Mouse (Mus musculus) c-Kit-positive CD71-positive TER-119-positive erythroid progenitor cells, embryonic 14.5 days (primary cell): ENCODE measurements around the gene Mdp1.

Experiments used
- DNase-seq: peaks from one replicate; pipeline ENCODE4 v3.0.0-alpha.2; 2013; ENCODE audit warnings: low spot score

Mdp1 gene

GRCm38 (mm10) chr14:55643060-55643907 lies 17.0 kb downstream of the Mdp1 start, which contains the start of gene Tm9sf1:
Gene Tm9sf1 (minus strand): TSS chr14:55643806.
- peak; percentile 75 for DNase-seq

GRCm38 (mm10) chr14:55642679-55643059 lies 17.6 kb downstream of the Mdp1 start:
- DNase-seq, result no peak

DNA sequence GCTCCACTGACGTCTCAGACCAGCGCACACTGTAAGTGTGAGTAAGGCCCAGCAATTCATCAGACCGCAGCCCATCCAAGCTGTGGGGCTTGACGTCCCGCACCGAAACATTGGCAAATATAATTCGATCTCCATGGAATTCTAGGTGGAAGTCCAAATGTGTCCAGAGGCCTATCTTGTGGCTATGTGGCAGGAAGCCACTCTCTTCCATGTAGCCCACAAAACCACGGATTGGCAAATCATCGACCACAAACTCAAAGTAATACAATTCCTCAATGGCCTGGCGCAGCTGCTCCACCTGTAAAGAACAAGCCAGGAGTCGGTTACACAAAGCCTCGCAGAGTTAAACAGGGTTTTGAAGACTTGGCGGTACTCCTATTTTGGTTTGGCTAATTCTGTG lies 19.0 kb downstream of the Mdp1 start:
- no peak for DNase-seq

GRCm38 (mm10) chr14:55640816-55641215 lies 19.5 kb downstream of the Mdp1 start:
- no peak for DNase-seq

DNA sequence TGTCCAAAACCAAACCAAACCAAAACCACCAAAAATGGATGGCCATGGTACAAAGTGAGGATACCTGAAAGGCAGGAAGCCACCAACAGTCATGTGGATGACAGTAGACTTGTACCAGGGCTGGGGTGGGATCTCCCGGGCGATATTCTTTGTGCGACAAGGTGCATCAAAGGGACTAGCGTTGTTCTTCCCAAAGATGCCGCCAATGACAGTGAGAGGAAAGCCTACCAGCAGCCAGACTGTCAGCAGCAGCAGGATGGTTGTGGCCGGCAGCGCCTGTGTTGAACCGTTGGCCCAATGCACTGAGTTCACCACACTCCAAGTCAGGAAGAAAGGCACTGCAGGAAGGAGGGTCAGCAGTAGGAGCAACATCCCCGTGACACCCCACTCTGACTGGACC lies 22.5 kb downstream of the Mdp1 start, which contains the start of gene Gm49378:
Gm49378 (minus strand) TSS at position 101 of the 400 bp plus-strand sequence.
- DNase-seq, result no peak

DNA sequence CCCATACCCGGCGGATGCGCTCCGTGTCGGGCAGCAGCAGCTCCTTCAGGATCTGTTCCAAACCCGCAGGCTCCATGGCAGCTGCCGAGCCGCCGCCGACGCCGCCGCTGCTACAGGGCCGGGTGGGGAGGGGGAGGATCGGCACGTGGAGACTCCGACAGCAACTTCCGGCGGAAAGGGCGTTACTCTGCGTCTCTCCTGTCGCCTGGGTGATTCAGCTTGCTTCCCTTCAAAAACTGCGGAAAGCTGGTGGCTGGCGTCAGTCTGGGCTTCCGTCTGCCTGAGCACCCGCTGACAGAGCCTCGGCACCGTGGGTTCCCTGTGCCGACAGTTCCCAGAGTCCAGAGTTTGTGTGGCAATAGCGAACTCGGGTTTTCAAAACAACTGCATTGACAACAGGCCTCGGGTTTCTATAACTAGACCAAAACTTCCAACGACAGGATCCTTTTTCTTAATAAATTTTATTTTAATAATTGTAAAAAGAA lies 24.7 kb downstream of the Mdp1 start, which contains the start of gene Ipo4:
Ipo4 (minus strand) TSS at position 435 of the 485 bp plus-strand sequence.
- peak; percentile 76 for DNase-seq

DNA sequence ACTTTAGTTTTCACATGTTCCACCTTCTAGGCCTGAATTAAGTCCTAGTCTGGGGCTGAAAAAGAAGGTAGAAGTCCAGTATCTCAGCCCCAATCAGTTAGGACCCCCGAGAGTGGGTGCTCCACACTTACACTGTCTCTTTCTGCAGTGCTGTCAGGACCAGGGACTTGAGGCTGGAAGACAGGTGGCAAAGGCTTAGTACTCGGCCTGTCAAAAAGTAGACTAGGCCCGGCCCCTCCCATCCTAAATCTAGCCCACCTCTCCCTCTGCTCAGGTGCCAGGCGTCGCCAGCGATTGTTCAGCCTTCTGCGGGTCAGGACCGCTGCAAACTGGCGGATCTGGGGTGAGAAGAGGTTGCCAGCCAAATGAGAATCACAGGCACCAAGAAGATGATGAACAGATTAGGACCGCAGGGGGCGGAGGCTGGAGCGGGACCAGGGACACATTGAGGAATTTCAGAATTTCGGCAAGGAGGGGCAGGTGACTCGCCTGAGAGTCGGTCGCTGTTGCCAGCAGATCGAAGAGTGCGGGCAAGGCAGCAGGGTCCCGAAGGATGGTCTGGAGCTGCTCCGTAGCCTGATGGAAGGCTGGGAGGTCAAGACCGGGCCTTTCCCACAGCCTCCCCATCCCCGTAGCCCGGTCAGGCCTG lies 25.3 kb downstream of the Mdp1 start:
- no peak for DNase-seq

DNA sequence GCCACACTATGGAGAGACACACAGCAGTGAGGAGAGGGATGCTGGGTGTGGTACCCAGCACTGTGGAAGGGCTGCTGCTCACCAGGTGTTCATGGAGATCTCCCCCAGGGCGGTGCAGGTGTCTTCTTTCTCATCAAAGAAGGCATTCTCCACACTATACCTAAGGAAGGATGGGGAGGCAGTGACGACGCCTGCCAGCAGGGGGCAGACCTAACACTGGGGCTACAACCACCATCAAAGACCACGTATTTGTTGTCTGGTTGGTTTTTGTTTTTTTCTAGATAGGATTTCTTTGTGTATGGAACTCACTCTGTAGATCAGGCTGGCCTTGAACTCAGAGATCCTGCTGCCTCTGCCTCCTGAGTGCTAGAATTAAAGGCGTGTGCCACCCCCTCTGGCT lies 31.0 kb downstream of the Mdp1 start:
- DNase-seq, result no peak

DNA sequence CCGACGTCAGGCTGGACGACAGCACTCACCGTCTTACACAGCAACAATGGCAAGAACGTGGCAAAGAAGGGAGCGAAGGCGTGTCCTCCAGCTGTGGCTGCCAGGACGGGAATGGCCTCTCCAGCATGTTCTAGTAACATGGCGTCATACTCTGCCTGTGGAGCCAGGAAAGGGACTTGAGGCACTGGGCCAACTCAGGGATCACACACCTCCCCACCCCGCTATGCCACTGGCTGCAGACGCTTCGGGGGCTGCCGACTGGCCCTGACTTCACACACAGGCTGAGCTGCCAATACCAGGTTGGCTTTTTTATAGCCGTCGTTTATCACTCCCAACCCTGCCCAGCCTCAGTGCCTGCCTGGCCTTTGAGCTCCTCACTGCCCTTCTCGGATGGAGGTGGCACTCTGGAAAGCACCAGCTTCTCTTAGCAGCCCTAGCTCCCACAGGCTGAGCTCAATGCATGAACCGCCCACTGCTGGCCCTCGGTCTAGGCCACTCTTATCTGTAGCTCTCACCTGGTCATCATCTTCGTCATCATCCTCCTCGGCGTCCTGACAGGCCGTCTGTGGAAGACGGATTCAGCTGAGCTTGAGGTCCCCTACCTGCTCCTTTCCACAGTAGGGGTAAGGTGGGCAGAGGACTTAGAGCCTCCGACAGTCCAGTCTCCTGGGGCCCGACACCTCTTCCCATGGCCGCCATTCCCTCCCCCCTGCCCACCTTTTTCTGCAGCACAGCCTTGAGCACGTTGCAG lies 32.1 kb downstream of the Mdp1 start:
- no peak for DNase-seq

GRCm38 (mm10) chr14:55618486-55619195 lies 41.7 kb downstream of the Mdp1 start:
- peak; percentile 67 for DNase-seq

- DNase-seq, result no peak
Measured at GRCm38 (mm10) chr14:55617822-55618221, 42.5 kb downstream of the Mdp1 start, which contains the start of gene Rec8. Gene Rec8 (plus strand): TSS chr14:55618037.

DNA sequence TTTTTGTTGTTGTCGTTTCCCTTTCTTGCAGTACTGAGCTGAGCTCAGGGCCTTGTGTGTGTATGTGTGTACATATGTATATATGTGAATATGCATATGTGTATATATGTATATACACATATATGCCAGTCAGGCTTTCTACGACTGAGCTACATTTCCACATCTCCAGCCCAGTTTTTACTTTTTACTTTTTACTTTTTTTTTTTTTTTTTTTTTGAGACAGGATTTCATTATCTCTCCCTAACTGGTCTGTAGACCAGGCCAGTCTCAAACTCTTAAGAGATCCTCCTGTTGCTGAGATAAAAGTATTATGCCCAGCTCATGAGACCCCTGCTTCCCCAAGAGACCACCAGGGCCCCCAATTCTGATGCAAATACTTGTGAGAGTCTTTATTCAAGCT lies 43.5 kb downstream of the Mdp1 start:
- no peak for DNase-seq

DNA sequence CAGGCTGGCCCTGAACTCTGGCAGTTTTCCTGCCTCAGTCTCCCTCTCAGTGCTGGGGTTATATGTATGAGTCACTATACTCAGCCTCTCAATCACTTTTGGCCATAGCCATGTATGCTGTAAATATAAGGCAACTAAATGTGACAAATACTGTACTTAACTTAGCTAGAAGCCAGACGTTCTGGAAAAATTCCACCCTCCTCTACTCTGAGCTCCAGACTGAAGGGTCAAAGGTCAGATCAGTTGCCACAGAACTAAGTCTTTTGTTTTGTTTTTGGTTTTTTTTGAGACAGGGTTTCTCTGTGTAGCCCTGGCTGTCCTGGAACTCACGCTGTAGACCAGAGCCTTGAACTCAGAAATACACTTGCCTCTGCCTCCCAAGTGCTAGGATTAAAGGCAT lies 44.4 kb downstream of the Mdp1 start:
- no peak for DNase-seq

DNA sequence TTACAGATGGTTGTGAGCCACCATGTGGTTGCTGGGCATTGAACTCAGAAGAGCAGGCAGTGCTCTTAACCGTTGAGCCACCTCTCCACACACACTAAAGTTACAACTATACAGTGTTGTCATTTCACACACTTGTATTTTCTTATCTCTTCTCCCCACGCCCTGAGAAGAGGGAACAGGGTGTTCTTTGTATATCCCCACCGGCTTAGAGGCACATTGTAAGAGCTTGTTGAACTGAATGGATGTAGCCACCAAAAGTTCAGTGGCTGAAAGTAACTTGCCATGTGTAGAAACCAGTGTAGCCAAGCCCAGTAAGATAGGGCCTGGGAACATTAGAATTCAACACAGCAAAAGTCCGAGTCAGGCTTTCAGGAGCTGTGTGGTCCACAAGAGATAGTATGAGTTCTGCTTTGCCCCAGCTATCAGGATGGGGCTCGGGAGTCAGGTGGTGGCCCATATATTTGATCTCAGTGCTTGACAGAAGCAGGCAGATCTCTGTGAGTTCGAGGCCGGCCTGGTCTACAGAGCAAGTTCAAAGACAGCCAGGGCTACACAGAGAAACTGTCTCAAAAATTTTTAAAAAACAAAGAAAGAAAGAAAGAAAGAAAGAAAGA lies 45.6 kb downstream of the Mdp1 start:
- DNase-seq, result peak; percentile 80

DNA sequence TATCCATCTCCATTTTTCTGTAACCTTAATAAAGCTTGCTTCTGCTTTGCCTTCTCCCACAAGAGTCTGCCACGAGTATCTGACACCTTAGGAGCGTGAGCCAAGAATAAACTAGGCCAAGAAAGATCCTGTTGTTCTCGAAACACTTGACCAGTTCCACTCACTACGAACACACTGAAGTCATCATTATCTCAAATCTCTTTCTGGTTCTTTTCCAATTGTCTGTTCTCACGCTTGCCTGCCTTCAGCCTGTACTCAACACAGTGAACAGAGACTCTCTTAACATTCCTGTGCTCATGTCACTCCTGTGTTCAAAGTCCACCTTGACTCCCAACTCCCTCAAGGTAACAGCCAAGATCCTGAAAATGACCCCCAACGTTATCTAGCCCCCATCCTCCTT lies 47.0 kb downstream of the Mdp1 start:
- DNase-seq, result no peak

GRCm38 (mm10) chr14:55608339-55608738 lies 52.0 kb downstream of the Mdp1 start:
- DNase-seq, result no peak
